Mouse (Mus musculus) MN1 (cell line): ENCODE measurements around the gene Fuk.
"Not testable (repeated sequence)": the region's sequence is repeated elsewhere in the genome, so short reads cannot be mapped to it uniquely, and the experiment has no call there.

Experiments
- DNase-seq: peaks from one replicate; pipeline ENCODE4 v3.0.0-alpha.2; 2016; ENCODE audit warnings: low spot score

The Fuk gene

GRCm38 (mm10) chr8:110919341-110920031, 17.2 kb upstream of the Fuk start, which contains the start of gene St3gal2:
Gene St3gal2 (plus strand): TSS chr8:110919922.
- DNase-seq = peak; percentile 97

GRCm38 (mm10) chr8:110918460-110918859, 16.2 kb upstream of the Fuk start:
- DNase-seq = no peak

- no peak for DNase-seq
These were observed 15.7 kb upstream of the Fuk start for GRCm38 (mm10) chr8:110918027-110918426.

- DNase-seq = peak; percentile 82
These were observed 15.1 kb upstream of the Fuk start for GRCm38 (mm10) chr8:110917415-110917814.

DNA sequence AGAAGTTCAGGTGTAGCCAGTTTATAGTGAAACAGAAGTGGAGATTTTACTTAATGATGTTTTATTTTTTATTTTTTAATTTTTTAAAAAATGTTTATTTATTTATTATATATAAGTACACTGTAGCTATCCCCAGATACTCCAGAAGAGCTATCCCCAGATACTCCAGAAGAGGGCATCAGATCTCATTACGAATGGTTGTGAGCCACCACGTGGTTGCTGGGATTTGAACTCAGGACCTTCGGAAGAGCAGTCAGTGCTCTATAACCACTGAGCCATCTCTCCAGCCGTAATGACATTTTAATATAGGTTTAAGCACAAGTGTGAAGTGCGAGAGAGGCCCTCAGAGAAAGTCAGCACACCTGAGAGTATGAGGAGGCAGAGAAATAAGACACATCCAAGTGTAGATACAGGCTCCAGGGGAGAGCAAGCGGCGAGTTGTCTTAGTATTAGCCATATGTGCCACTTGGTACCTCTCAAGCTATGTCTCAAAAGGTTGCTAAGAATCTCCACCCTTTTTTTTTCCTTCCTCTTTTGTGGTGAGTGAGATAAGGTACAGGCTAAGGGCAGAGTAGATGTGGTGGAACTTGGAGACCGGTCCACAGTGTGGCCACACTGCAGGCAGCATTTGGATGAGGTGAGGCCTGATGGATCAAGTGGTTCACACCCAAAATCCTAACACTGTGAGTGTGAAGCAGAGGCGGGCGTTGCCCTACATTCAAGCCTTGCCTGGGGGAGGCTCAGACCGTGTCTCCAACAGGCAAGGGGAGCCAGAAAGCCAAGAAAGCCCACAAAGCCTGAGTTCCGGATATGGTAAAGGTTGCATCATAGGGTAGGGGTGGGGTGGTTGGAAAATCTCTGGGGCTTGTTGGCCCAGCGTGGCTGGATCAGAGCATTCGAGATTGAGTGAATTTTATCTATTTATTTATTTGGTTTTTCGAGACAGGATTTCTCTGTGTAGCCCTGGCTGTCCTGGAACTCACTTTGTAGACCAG, 9.6 kb upstream of the Fuk start:
- no peak for DNase-seq

DNA sequence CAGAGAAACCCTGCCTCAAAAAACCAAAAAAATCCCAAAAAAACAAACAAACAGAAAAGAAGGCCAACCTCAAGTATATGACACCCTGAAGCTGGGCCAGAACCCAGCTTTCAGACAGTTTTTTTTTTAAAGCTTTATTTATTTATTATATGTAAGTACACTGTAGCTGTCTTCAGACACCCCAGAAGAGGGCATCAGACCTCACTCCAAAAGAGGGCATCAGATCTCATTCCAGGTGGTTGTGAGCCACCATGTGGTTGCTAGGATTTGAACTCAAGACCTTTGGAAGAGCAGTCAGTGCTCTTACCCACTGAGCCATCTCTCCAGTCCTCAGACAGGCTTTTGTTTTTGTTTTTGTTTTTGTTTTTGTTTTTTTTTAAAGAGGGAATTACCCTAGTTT, 7.6 kb upstream of the Fuk start:
- not testable (repeated sequence) for DNase-seq

DNA sequence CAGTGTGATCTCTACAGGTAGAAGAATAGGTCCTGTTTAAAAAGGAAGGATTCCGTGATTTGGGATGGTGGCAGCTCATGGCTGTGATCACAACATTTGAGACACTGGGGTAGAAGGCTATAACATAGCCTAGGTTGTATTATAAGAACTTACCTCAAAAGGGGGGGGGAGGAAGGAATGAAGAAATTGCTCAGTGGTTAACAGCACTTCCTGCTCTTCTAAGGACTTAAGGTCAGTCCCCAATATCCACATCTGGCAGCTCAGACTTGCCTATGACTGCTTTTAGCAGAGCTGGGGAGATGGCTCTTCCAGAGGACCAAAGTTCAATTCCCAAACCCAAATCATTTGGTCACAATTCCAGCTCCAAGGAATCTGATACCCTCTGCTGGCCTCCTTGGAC, 4.4 kb upstream of the Fuk start:
- DNase-seq = no peak

GRCm38 (mm10) chr8:110905404-110905803, 3.1 kb upstream of the Fuk start:
- no peak for DNase-seq

DNA sequence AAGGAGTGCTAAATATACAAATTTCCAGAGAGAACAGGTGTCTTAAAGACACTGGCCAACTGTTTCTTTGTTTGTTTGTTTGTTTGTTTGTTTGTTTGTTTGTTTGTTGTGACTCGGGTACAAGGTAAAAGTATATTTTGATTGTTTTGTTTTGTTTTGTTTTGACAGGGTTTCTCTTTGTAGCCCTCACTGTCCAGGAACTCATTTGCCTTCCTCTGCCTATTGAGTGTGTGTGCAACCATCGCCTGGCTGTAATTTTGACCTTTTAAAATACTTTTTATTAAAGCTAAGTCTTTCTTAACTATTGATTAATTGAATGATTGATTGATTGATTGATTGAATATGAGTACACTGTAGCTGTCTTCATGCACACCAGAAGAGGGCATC, 284 bp upstream of the Fuk start:
- no peak for DNase-seq

GRCm38 (mm10) chr8:110901056-110901455, 1.2 kb downstream of the Fuk start:
- DNase-seq = peak; percentile 59

- DNase-seq = no peak
These were observed 4.8 kb downstream of the Fuk start for GRCm38 (mm10) chr8:110897495-110897894.

- DNase-seq = no peak
These were observed 6.5 kb downstream of the Fuk start for GRCm38 (mm10) chr8:110895812-110896211.

- DNase-seq = no peak
These were observed 7.0 kb downstream of the Fuk start for GRCm38 (mm10) chr8:110895254-110895653.

- DNase-seq = no peak
These were observed 7.4 kb downstream of the Fuk start for GRCm38 (mm10) chr8:110894851-110895250.

GRCm38 (mm10) chr8:110892913-110893312, 9.4 kb downstream of the Fuk start:
- DNase-seq = no peak

DNA sequence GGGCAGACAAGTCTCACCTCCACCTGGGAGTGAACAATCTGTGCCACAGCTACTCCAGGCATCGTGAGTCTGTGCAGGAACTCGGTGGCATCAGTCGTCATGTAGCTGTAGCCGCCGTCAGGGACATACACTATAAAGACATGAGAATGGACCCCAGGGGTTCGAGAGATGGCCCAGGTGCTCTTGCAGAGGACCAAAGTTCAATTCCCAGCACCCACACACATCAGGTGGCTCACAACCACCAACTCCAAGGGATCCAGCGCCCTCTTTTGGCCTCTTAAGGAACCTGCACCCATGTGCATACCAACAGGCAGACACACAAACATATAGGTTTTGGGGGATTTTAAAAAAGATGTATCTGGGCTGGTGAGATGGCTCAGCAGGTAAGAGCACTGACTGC, 10.2 kb downstream of the Fuk start:
- no peak for DNase-seq

- no peak for DNase-seq
These were observed 12.3 kb downstream of the Fuk start for GRCm38 (mm10) chr8:110889904-110890470.

DNA sequence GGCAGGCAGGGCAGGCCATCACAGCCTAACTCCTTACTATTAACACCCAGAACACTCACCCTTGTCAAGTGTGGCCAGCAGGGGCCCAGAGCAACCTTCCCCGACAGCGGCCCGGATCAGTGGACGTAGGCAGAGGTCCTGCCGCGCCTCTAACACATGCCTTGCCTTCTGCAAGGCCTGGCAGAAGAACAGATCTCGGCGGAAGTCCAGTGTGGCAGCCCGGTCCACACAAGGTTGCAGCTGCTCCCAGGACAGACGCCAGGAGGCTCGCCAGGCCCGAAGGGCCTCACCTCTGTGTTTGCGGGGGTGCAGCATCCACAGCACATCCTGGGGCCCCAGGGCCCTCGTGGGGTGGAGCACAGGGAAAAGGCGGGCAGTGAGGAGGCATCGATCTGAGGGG, 13.4 kb downstream of the Fuk start:
- DNase-seq = no peak

- no peak for DNase-seq
These were observed 13.8 kb downstream of the Fuk start for GRCm38 (mm10) chr8:110888441-110888840.

GRCm38 (mm10) chr8:110887551-110887950, 14.7 kb downstream of the Fuk start:
- DNase-seq = no peak

- no peak for DNase-seq
These were observed 15.7 kb downstream of the Fuk start for GRCm38 (mm10) chr8:110886634-110887033.

DNA sequence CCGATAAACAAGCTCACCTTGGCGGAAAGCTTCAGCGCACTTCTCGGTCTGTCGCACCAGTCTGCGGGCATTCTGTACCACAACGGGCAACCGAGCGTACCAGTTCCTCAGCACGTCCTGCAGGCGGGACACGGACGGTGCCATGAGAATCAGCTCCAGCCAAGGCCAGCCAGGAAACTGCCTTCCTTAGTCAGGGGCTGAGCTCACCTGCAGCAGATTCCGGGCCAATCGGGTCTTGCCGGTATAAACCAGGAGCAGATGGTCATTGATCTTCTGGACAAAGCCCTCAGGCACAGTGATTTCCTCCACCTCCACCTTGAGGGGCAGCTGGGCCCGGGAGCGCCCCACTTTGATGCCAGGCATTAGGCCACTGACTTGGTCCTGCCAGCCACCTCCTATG, 18.5 kb downstream of the Fuk start:
- no peak for DNase-seq
